Mouse (Mus musculus) forebrain, embryonic 12.5 days (tissue): Measurements from ENCODE around the gene Pkd1l3. TPM values are rescaled to one million over a fixed set of nuclear protein-coding genes. Genes with fewer than 3 reads are reported as not detected.

Experiments used
- ATAC-seq: fragments of 200-750 bp; cut with Nextera tagmentation; 2 replicates; pipeline ENCODE4 v1.8.0; 2017; ENCODE audit warnings: moderate TSS enrichment; ENCODE audit not compliant: low FRiP score
- H3K27ac ChIP-seq: fragments of 300-500 bp; sonication (generic); 2 replicates; pipeline ENCODE4 v1.5.1; 2016; ENCODE audit warnings: mild to moderate bottlenecking
- H3K27me3 ChIP-seq: fragments of 300-500 bp; sonication (generic); 2 replicates; pipeline ENCODE4 v1.6.1; 2016; ENCODE audit warnings: mild to moderate bottlenecking
- H3K36me3 ChIP-seq: fragments of 300-500 bp; sonication (generic); replicated peaks from 2 replicates; pipeline ENCODE4 v1.6.1; 2016; ENCODE audit warnings: mild to moderate bottlenecking
- H3K4me1 ChIP-seq: fragments of 300-500 bp; sonication (generic); 2 replicates; pipeline ENCODE4 v1.6.1; 2016
- H3K4me2 ChIP-seq: fragments of 300-500 bp; sonication (generic); 2 replicates; pipeline ENCODE4 v1.6.1; 2016; ENCODE audit warnings: mild to moderate bottlenecking, moderate library complexity
- H3K4me3 ChIP-seq: fragments of 300-500 bp; sonication (generic); replicated peaks from 2 replicates; pipeline ENCODE4 v1.5.1; 2016; ENCODE audit warnings: mild to moderate bottlenecking
- H3K9ac ChIP-seq: fragments of 300-500 bp; sonication (generic); 2 replicates; pipeline ENCODE4 v1.6.1; 2016; ENCODE audit warnings: mild to moderate bottlenecking
- H3K9me3 ChIP-seq: fragments of 300-500 bp; sonication (generic); 2 replicates; pipeline ENCODE4 v1.6.1; 2016
- whole genome bisulfite sequencing: fragments of 180-500 bp; shearing (Covaris S2); methylation state at CpG from one replicate; pipeline ENCODE4 v1.1.7; 2016; 5-methylcytosine and 5-hydroxymethylcytosine counted together
- polyA plus RNA-seq: library from polyadenylated mRNA; unstranded; fragments of >200 nt; fragmentation: Nextera tagmentation; extraction: Ambion mirVana; gene quantifications from 2 replicates; pipeline ENCODE4 v1.2.1, GENCODE M21; 2016

Gene Pkd1l3
- polyA plus RNA-seq, result 0.05 and 0.22 TPM in 2 replicates

- Histone ChIP-seq H3K4me3 (no peak within 1 kb of the TSS), H3K9ac (no peak within 1 kb of the TSS), H3K27ac (no peak within 1 kb of the TSS), H3K4me1 (no peaks in the 10 kb centered on the region), H3K4me2 (no peak within 1 kb of the TSS), H3K36me3 (no peaks in the 10 kb centered on the region), H3K9me3 (no peaks in the 10 kb centered on the region), H3K27me3 (peaks cover 4% of the 10 kb centered on the region; the same call in 1 of the 2 replicates)
- 66% methylated on average over 27 of the region's 27 CpGs for WGBS
- ATAC-seq, result no peak
These were observed at the start of gene Pkd1l3 for GRCm38 (mm10) chr8:109614243-109615210. TSS of gene Pkd1l3 (plus strand) at chr8:109614517.

- H3K9ac ChIP-seq, result peak overlapping the region; percentile 85
- no peaks in the 10 kb centered on the region for H3K9me3 ChIP-seq
- peaks cover 22% of the 10 kb centered on the region for H3K4me1 ChIP-seq
- peaks cover 31% of the 10 kb centered on the region for H3K36me3 ChIP-seq
- ATAC-seq, result no peak
- 5% methylated on average over 10 of the region's 10 CpGs for WGBS
- peak overlapping the region; percentile 89 for H3K4me3 ChIP-seq
- H3K27me3 ChIP-seq, result no peaks in the 10 kb centered on the region
- no peak overlapping the region for H3K27ac ChIP-seq
- peak overlapping the region; percentile 87 for H3K4me2 ChIP-seq
These were observed 49.6 kb upstream of the Pkd1l3 start for GRCm38 (mm10) chr8:109564766-109565165.

- Histone ChIP-seq H3K27ac (peak within 1 kb of the TSS; percentile 92), H3K9me3 (no peaks in the 10 kb centered on the region), H3K4me1 (peaks cover 22% of the 10 kb centered on the region), H3K27me3 (no peaks in the 10 kb centered on the region), H3K4me2 (peak within 1 kb of the TSS; percentile 87), H3K36me3 (peaks cover 25% of the 10 kb centered on the region), H3K4me3 (peak within 1 kb of the TSS; percentile 89), H3K9ac (peak within 1 kb of the TSS; percentile 85)
- under 1% methylated on average over 52 of the region's 52 CpGs for WGBS
- ATAC-seq, result peak; percentile 100
These were observed 48.6 kb upstream of the Pkd1l3 start, which contains the start of the genes Dhx38 and Txnl4b for GRCm38 (mm10) chr8:109565498-109566333. TSS of gene Dhx38 (minus strand) at chr8:109565861. TSS of gene Txnl4b (plus strand) at chr8:109565892.

GRCm38 (mm10) chr8:109571139-109571538 is 43.2 kb upstream of the Pkd1l3 start:
- Histone ChIP-seq H3K9ac (no peak overlapping the region), H3K36me3 (peaks cover 16% of the 10 kb centered on the region; the same call in 1 of the 2 replicates), H3K4me2 (no peak overlapping the region), H3K4me1 (peaks cover 7% of the 10 kb centered on the region), H3K27ac (no peak overlapping the region), H3K9me3 (no peaks in the 10 kb centered on the region), H3K27me3 (no peaks in the 10 kb centered on the region), H3K4me3 (no peak overlapping the region)
- ATAC-seq, result no peak
- 89% methylated on average over 12 of the region's 12 CpGs for WGBS

GRCm38 (mm10) chr8:109576311-109576710 is 38.0 kb upstream of the Pkd1l3 start:
- no peak overlapping the region for H3K9ac ChIP-seq
- H3K9me3 ChIP-seq, result no peaks in the 10 kb centered on the region
- no peak for ATAC-seq
- 76% methylated on average over 4 of the region's 4 CpGs for WGBS
- no peaks in the 10 kb centered on the region for H3K4me1 ChIP-seq
- no peaks in the 10 kb centered on the region; the same call in 1 of the 2 replicates for H3K27me3 ChIP-seq
- no peak overlapping the region for H3K27ac ChIP-seq
- no peak overlapping the region for H3K4me2 ChIP-seq
- peaks cover 9% of the 10 kb centered on the region; the same call in 1 of the 2 replicates for H3K36me3 ChIP-seq
- no peak overlapping the region for H3K4me3 ChIP-seq

- 73% methylated on average over 8 of the region's 8 CpGs for whole genome bisulfite sequencing
These were observed 35.4 kb upstream of the Pkd1l3 start, which contains the start of gene Hp for GRCm38 (mm10) chr8:109578900-109579301. TSS of gene Hp (minus strand) at chr8:109579172.

GRCm38 (mm10) chr8:109584293-109584692 is 30.0 kb upstream of the Pkd1l3 start:
- no peak overlapping the region for H3K4me3 ChIP-seq
- H3K4me2 ChIP-seq, result no peak overlapping the region
- no peaks in the 10 kb centered on the region for H3K9me3 ChIP-seq
- no peak for ATAC-seq
- no peak overlapping the region for H3K9ac ChIP-seq
- H3K27ac ChIP-seq, result no peak overlapping the region
- H3K4me1 ChIP-seq, result no peaks in the 10 kb centered on the region
- WGBS, result 86% methylated on average over 4 of the region's 4 CpGs
- H3K27me3 ChIP-seq, result no peaks in the 10 kb centered on the region; the same call in 1 of the 2 replicates
- no peaks in the 10 kb centered on the region for H3K36me3 ChIP-seq

More at GRCm38 (mm10) chr8:109578900-109579301, 35.4 kb upstream of the Pkd1l3 start, which contains the start of gene Hp:
- H3K4me1 ChIP-seq, result no peaks in the 10 kb centered on the region
- H3K4me3 ChIP-seq, result no peak within 1 kb of the TSS
- H3K36me3 ChIP-seq, result no peaks in the 10 kb centered on the region
- no peaks in the 10 kb centered on the region for H3K9me3 ChIP-seq
- no peaks in the 10 kb centered on the region; the same call in 1 of the 2 replicates for H3K27me3 ChIP-seq
- H3K27ac ChIP-seq, result no peak within 1 kb of the TSS
- H3K9ac ChIP-seq, result no peak within 1 kb of the TSS
- no peak within 1 kb of the TSS for H3K4me2 ChIP-seq
- no peak for ATAC-seq

- H3K9ac ChIP-seq, result no peak overlapping the region
- WGBS, result 85% methylated on average over 3 of the region's 3 CpGs
- H3K9me3 ChIP-seq, result no peaks in the 10 kb centered on the region
These were observed 29.5 kb upstream of the Pkd1l3 start for GRCm38 (mm10) chr8:109584830-109585229.

GRCm38 (mm10) chr8:109585652-109586051 is 28.7 kb upstream of the Pkd1l3 start:
- Histone ChIP-seq H3K4me1 (no peaks in the 10 kb centered on the region), H3K4me3 (no peak overlapping the region), H3K9me3 (no peaks in the 10 kb centered on the region), H3K36me3 (no peaks in the 10 kb centered on the region), H3K27ac (no peak overlapping the region), H3K4me2 (no peak overlapping the region), H3K9ac (no peak overlapping the region), H3K27me3 (no peaks in the 10 kb centered on the region)
- ATAC-seq, result no peak

More at GRCm38 (mm10) chr8:109584830-109585229, 29.5 kb upstream of the Pkd1l3 start:
- H3K27me3 ChIP-seq, result no peaks in the 10 kb centered on the region; the same call in 1 of the 2 replicates
- H3K36me3 ChIP-seq, result no peaks in the 10 kb centered on the region
- no peaks in the 10 kb centered on the region for H3K4me1 ChIP-seq
- H3K27ac ChIP-seq, result no peak overlapping the region
- no peak overlapping the region for H3K4me2 ChIP-seq
- H3K4me3 ChIP-seq, result no peak overlapping the region
- no peak for ATAC-seq

- H3K27me3 ChIP-seq, result no peaks in the 10 kb centered on the region
- ATAC-seq, result no peak
- no peak overlapping the region for H3K4me3 ChIP-seq
- peaks cover 7% of the 10 kb centered on the region for H3K36me3 ChIP-seq
- H3K9ac ChIP-seq, result no peak overlapping the region
- H3K9me3 ChIP-seq, result no peaks in the 10 kb centered on the region
- H3K27ac ChIP-seq, result no peak overlapping the region
- 70% methylated on average over 7 of the region's 7 CpGs for WGBS
- H3K4me2 ChIP-seq, result no peak overlapping the region
- H3K4me1 ChIP-seq, result no peaks in the 10 kb centered on the region
These were observed 27.3 kb upstream of the Pkd1l3 start for GRCm38 (mm10) chr8:109586972-109587504.

GRCm38 (mm10) chr8:109590901-109591300 is 23.4 kb upstream of the Pkd1l3 start:
- H3K9ac ChIP-seq, result no peak overlapping the region
- WGBS, result 90% methylated on average over 9 of the region's 9 CpGs

More at GRCm38 (mm10) chr8:109590901-109591300, 23.4 kb upstream of the Pkd1l3 start:
- Histone ChIP-seq H3K36me3 (peaks cover 39% of the 10 kb centered on the region), H3K27ac (no peak overlapping the region), H3K27me3 (no peaks in the 10 kb centered on the region), H3K4me3 (no peak overlapping the region), H3K9me3 (no peaks in the 10 kb centered on the region), H3K4me1 (no peaks in the 10 kb centered on the region), H3K4me2 (no peak overlapping the region)
- no peak for ATAC-seq
